Mouse (Mus musculus) limb, embryonic 12.5 days (tissue): ENCODE data around the gene Gpc1. TPM values are rescaled to one million over a fixed set of nuclear protein-coding genes. Genes with fewer than 3 reads are reported as not detected.

Experiments used
- ATAC-seq: fragments of 200-750 bp; cut with Nextera tagmentation; 2 replicates; pipeline ENCODE4 v1.8.0; 2017; ENCODE audit warnings: low read depth, moderate TSS enrichment; ENCODE audit not compliant: insufficient number of reproducible peaks, insufficient read depth, low FRiP score, low TSS enrichment
- H3K27ac ChIP-seq: fragments of 300-500 bp; sonication (generic); 2 replicates; pipeline ENCODE4 v1.5.1; 2016; ENCODE audit warnings: mild to moderate bottlenecking, moderate library complexity
- H3K27me3 ChIP-seq: fragments of 300-500 bp; sonication (generic); 2 replicates; pipeline ENCODE4 v1.6.1; 2016; ENCODE audit warnings: mild to moderate bottlenecking, moderate library complexity
- H3K36me3 ChIP-seq: fragments of 300-500 bp; sonication (generic); 2 replicates; pipeline ENCODE4 v1.6.1; 2016; ENCODE audit warnings: mild to moderate bottlenecking, moderate library complexity
- H3K4me1 ChIP-seq: fragments of 300-500 bp; sonication (generic); replicated peaks from 2 replicates; pipeline ENCODE4 v1.6.1; 2016
- H3K4me2 ChIP-seq: fragments of 300-500 bp; sonication (generic); 2 replicates; pipeline ENCODE4 v1.6.1; 2016; ENCODE audit warnings: mild to moderate bottlenecking, moderate library complexity
- H3K4me3 ChIP-seq: fragments of 300-500 bp; sonication (generic); replicated peaks from 2 replicates; pipeline ENCODE4 v1.5.1; 2016; ENCODE audit warnings: mild to moderate bottlenecking
- H3K9ac ChIP-seq: fragments of 300-500 bp; sonication (generic); replicated peaks from 2 replicates; pipeline ENCODE4 v1.6.1; 2016; ENCODE audit warnings: mild to moderate bottlenecking, moderate library complexity
- H3K9me3 ChIP-seq: fragments of 300-500 bp; sonication (generic); 2 replicates; pipeline ENCODE4 v1.6.1; 2016; ENCODE audit warnings: mild to moderate bottlenecking, moderate library complexity
- WGBS: fragments of 180-500 bp; shearing (Covaris S2); methylation state at CpG from one replicate; pipeline ENCODE4 v1.1.7; 2016; 5-methylcytosine and 5-hydroxymethylcytosine counted together
- microRNA counts: library from miRNA; unstranded; fragments of <30 nt; microRNA quantifications from one replicate; lab custom pipeline; 2017
- microRNA-seq: library from miRNA; unstranded; fragments of <30 nt; microRNA quantifications from one replicate; pipeline ENCODE4, GENCODE M21; 2017
- polyA plus RNA-seq: library from polyadenylated mRNA; unstranded; fragments of >200 nt; fragmentation: Nextera tagmentation; extraction: Ambion mirVana; gene quantifications from 2 replicates; pipeline ENCODE4 v1.2.1, GENCODE M21; 2016

Gpc1 gene
- polyA plus RNA-seq, 1 experiment from 2014 or later, result 82.2 TPM

GRCm38 (mm10) chr1:92908664-92909063 lies 77.2 kb downstream of the Gpc1 start:
- H3K4me1 ChIP-seq, result peaks cover 41% of the 10 kb centered on the region
- WGBS, result 90% methylated on average over 3 of the region's 3 CpGs
- H3K4me2 ChIP-seq, result no peak overlapping the region
- no peaks in the 10 kb centered on the region for H3K27me3 ChIP-seq
- H3K9ac ChIP-seq, result no peak overlapping the region
- H3K4me3 ChIP-seq, result no peak overlapping the region
- no peak for ATAC-seq
- H3K9me3 ChIP-seq, result no peaks in the 10 kb centered on the region
- no peaks in the 10 kb centered on the region for H3K36me3 ChIP-seq
- no peak overlapping the region for H3K27ac ChIP-seq

GRCm38 (mm10) chr1:92909068-92909467 lies 77.6 kb downstream of the Gpc1 start:
- H3K9ac ChIP-seq, result no peak overlapping the region
- H3K4me3 ChIP-seq, result no peak overlapping the region
- 67% methylated on average over 4 of the region's 4 CpGs for whole genome bisulfite sequencing
- peaks cover 41% of the 10 kb centered on the region for H3K4me1 ChIP-seq
- H3K27ac ChIP-seq, result no peak overlapping the region
- H3K27me3 ChIP-seq, result no peaks in the 10 kb centered on the region
- no peaks in the 10 kb centered on the region for H3K9me3 ChIP-seq
- no peak for ATAC-seq
- no peak overlapping the region for H3K4me2 ChIP-seq
- H3K36me3 ChIP-seq, result peaks cover 3% of the 10 kb centered on the region; the same call in 1 of the 2 replicates

MicroRNAs encoded within 50 kb of the gene (microRNA counts, 519-probe panel; counts per million panel counts)
- microRNA mmu-miR-149 (lab: Ali Mortazavi, UCI), result 5,920 counts per million, percentile 68 among the panel's probes with 10 or more counts

Small RNA genes lying within 50 kb of the gene (microRNA-seq; reads per million reads assigned to microRNA genes)
- gene Mir149, result 6,978 reads per million, percentile 93 among the genes with 10 or more reads in this experiment

Other genes starting within 250 kb of the Gpc1 start
- not detected in 2 replicates for gene Olfr1412, start 245.9 kb upstream of the Gpc1 start, polyA plus RNA-seq
- gene Olfr1411, start 237.2 kb upstream of the Gpc1 start, polyA plus RNA-seq, result not detected in 2 replicates
- not detected in 2 replicates for gene Olfr1410, start 225.9 kb upstream of the Gpc1 start, polyA plus RNA-seq
- not detected in 2 replicates for gene Olfr12, start 213.9 kb upstream of the Gpc1 start, polyA plus RNA-seq
- 362 and 363 TPM in 2 replicates for gene Cops9, start 189.7 kb upstream of the Gpc1 start, polyA plus RNA-seq
- not detected in 2 replicates for gene Otos, start 182.8 kb upstream of the Gpc1 start, polyA plus RNA-seq
- gene Ankmy1, start 71.3 kb downstream of the Gpc1 start, polyA plus RNA-seq, result 0.40 and 0.55 TPM in 2 replicates
- gene Dusp28, start 75.3 kb downstream of the Gpc1 start, polyA plus RNA-seq, result 9.6 and 10.8 TPM in 2 replicates
- gene Rnpepl1, start 79.1 kb downstream of the Gpc1 start, polyA plus RNA-seq, result 37.9 and 38.1 TPM in 2 replicates
- 39.6 and 40.2 TPM in 2 replicates for gene Capn10, start 102.7 kb downstream of the Gpc1 start, polyA plus RNA-seq
- gene Gpr35, start 119.2 kb downstream of the Gpc1 start, polyA plus RNA-seq, result 0.08 and 0.20 TPM in 2 replicates
- gene Aqp12, start 174.7 kb downstream of the Gpc1 start, polyA plus RNA-seq, result not detected in 2 replicates